Mouse (Mus musculus): ENCODE measurements around the gene Tex14.

DNA sequence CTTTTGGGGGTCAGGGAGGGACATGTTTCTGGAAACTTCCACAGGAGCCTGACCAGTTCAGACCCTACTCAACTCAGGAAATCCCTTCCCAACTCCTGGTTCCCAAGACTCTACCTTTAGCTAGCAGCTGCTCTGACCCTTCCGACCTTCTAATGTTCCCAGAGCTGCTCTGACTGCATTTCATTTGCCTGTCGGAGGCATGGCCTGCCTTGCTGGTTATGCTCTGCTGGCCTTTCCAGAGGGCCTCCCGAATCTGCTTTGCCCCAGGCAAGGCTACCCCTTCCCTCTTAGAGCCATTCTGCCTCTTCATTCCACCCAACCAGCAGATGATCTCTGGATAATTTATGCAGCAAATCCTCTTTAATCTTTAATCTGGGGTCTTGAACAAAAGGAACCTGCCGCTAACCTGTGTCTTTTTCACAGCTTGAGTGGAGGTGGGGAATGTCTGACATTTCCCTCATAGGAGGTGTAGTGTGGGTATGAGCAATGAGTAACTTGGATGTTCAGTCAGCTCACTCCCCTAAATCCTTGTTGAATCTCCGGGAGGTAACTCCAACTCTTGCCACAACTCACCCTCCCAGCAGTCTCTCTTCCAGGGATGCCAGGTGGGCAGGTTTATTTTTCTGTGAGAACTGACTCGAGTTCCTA is 172.9 kb downstream of the Tex14 start:
- TF ChIP-seq POLR2A (IDR thresholded peaks at IDR 0.05; ENCODE audit: control insufficient read depth, extremely low read depth, insufficient read depth, low read length, poor library complexity): no peak
- no peak for TF ChIP-seq CTCF (IDR thresholded peaks at IDR 0.05; ENCODE audit: borderline replicate concordance, control insufficient read depth, extremely low read depth, insufficient read depth, low read length, poor library complexity)

Data from thymus, adult 2 months (tissue).